Mouse (Mus musculus): Measurements from ENCODE around the gene 9230102O04Rik.

- TF ChIP-seq NRF1 (IDR thresholded peaks at IDR 0.05; ENCODE audit: low read depth, low read length) (no peak), POLR2A (IDR thresholded peaks at IDR 0.05; ENCODE audit: low read depth, low read length) (no peak), HCFC1 (IDR thresholded peaks at IDR 0.05; ENCODE audit: low read depth, low read length) (no peak), SIN3A (IDR thresholded peaks at IDR 0.05; ENCODE audit: low read length) (no peak), NELFE (IDR thresholded peaks at IDR 0.05; ENCODE audit: low read depth, low read length) (no peak)
Observed at GRCm38 (mm10) chr2:9935965-9936364, 46.6 kb upstream of the 9230102O04Rik start.
